Mouse (Mus musculus) intestine, embryonic 16.5 days (tissue): ENCODE data around the gene Cpne7. TPM values are rescaled to one million over a fixed set of nuclear protein-coding genes. Genes with fewer than 3 reads are reported as not detected.
"Not testable (repeated sequence)": the region's sequence is repeated elsewhere in the genome, so short reads cannot be mapped to it uniquely, and the experiment has no call there.

ENCODE experiments used
- ATAC-seq: fragments of 200-750 bp; cut with Nextera tagmentation; 2 replicates; pipeline ENCODE4 v1.8.0; 2017; ENCODE audit warnings: moderate TSS enrichment, moderate library complexity
- H3K27ac ChIP-seq: fragments of 300-500 bp; sonication (generic); 2 replicates; pipeline ENCODE4 v1.5.1; 2014; ENCODE audit warnings: mild to moderate bottlenecking, low read length
- H3K27me3 ChIP-seq: fragments of 300-500 bp; sonication (generic); replicated peaks from 2 replicates; pipeline ENCODE4 v1.6.1; 2014; ENCODE audit warnings: low read length, control low read depth, mixed read lengths; ENCODE audit not compliant: control insufficient read depth, insufficient read depth
- H3K36me3 ChIP-seq: fragments of 300-500 bp; sonication (generic); 2 replicates; pipeline ENCODE4 v1.6.1; 2014; ENCODE audit warnings: low read length, control low read depth; ENCODE audit not compliant: control insufficient read depth, insufficient read depth
- H3K4me1 ChIP-seq: fragments of 300-500 bp; sonication (generic); 2 replicates; pipeline ENCODE4 v1.6.1; 2014; ENCODE audit warnings: low read length, control low read depth, mixed read lengths; ENCODE audit not compliant: control insufficient read depth, insufficient read depth
- H3K4me2 ChIP-seq: fragments of 300-500 bp; sonication (generic); 2 replicates; pipeline ENCODE4 v1.6.1; 2014; ENCODE audit warnings: low read depth, low read length, control low read depth
- H3K4me3 ChIP-seq: fragments of 300-500 bp; sonication (generic); 2 replicates; pipeline ENCODE4 v1.5.1; 2014; ENCODE audit warnings: mild to moderate bottlenecking, low read length
- H3K9ac ChIP-seq: fragments of 300-500 bp; sonication (generic); 2 replicates; pipeline ENCODE4 v1.6.1; 2014; ENCODE audit warnings: low read depth, low read length
- H3K9me3 ChIP-seq: fragments of 300-500 bp; sonication (generic); 2 replicates; pipeline ENCODE4 v1.6.1; 2016; ENCODE audit warnings: low read length, control low read depth; ENCODE audit not compliant: control insufficient read depth
- WGBS: fragments of 180-500 bp; shearing (Covaris S2); extraction: QIAGEN DNeasy Blood & Tissue Kit; methylation state at CpG from one replicate; pipeline ENCODE4 v1.1.7; 2014; 5-methylcytosine and 5-hydroxymethylcytosine counted together
- polyA plus RNA-seq: library from polyadenylated mRNA; unstranded; fragments of >200 nt; fragmentation: Nextera tagmentation; extraction: Ambion mirVana; gene quantifications from 2 replicates; pipeline ENCODE4 v1.2.1, GENCODE M21; 2015

Cpne7 gene
- polyA plus RNA-seq, 1 experiment from 2014 or later = 0.78 TPM

DNA sequence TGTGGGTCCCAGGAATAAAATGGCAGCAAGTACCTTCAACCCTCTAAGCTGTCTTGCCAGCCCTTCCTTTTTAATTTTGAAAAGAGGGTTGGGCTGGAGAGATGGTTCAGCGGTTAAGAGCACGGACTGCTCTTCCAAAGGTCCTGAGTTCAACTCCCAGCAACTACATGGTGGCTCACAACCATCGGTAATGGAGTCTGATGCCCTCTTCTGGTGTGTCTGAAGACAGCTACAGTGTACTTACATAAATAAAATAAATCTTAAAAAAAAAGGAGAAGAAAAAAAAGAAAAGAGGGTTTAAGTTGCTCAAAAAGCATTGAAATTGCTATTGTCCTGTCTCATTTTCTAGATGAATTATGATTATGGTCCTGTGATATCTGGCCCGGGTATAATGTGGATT is 15.9 kb upstream of the Cpne7 start:
- no peak overlapping the region for H3K27ac ChIP-seq
- H3K27me3 ChIP-seq = no peaks in the 10 kb centered on the region
- H3K4me3 ChIP-seq = no peak overlapping the region; the same call in 1 of the 2 replicates
- 71% methylated on average over 4 of the region's 4 CpGs for WGBS
- no peak for ATAC-seq
- no peaks in the 10 kb centered on the region for H3K9me3 ChIP-seq
- H3K9ac ChIP-seq = no peak overlapping the region; the same call in 1 of the 2 replicates
- H3K4me1 ChIP-seq = peaks cover 14% of the 10 kb centered on the region
- no peak overlapping the region for H3K4me2 ChIP-seq
- H3K36me3 ChIP-seq = peaks cover 12% of the 10 kb centered on the region

DNA sequence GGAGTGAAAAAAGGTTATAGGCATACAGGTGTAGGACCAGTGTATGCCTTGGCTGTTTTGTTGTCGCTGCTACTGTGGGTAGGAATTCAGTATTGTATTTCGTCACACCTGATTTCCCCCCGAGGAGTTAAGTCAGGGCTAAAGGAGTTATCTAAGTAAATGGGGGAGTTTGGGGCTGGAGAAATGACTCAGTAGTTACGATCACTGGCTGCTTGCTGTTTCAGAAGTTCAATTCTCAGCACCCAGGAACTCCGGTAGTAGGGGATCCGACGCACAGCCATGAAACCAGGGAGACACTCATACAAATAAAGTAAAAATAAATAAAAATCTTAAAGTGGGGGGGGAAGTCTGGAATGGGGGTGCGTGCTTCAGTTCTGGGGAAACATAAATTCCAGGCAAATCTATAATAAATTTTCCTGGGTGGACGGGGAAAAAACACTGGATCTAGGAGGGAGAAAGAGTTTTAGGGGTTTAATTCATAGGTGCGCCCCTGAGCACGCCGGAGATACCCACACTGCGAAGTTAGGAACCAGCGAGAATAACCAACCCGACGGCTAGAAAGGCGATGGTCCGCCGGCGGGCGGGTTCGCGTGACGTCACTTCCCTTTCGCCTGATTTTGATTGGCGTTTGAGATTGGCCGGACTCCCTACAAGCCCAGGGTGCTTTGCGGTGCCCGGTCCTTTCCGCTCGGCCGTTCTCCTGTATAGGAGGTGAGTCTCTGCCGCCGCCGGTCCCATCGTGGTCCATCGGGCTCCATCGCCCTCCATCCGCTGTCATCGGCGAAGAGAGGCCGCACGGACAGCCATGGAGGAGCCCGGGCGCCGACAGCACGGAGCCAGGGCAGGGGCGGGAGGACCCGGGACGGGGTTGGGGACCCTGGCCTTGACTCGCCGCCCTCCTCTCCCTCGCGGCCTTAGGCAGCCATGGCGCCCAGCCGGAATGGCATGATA is 15.2 kb upstream of the Cpne7 start, which contains the start of gene Rpl13:
Gene Rpl13 (plus strand): TSS at position 616 of the 951 bp plus-strand sequence.
- Histone ChIP-seq H3K36me3 (peaks cover 12% of the 10 kb centered on the region), H3K9ac (peak within 1 kb of the TSS; percentile 95), H3K4me2 (peak within 1 kb of the TSS; percentile 79), H3K4me3 (peak within 1 kb of the TSS; percentile 81), H3K9me3 (no peaks in the 10 kb centered on the region), H3K4me1 (peaks cover 14% of the 10 kb centered on the region), H3K27ac (peak within 1 kb of the TSS; percentile 91), H3K27me3 (no peaks in the 10 kb centered on the region)
- WGBS = under 1% methylated on average over 53 of the region's 56 CpGs
- peak; percentile 97 for ATAC-seq

DNA sequence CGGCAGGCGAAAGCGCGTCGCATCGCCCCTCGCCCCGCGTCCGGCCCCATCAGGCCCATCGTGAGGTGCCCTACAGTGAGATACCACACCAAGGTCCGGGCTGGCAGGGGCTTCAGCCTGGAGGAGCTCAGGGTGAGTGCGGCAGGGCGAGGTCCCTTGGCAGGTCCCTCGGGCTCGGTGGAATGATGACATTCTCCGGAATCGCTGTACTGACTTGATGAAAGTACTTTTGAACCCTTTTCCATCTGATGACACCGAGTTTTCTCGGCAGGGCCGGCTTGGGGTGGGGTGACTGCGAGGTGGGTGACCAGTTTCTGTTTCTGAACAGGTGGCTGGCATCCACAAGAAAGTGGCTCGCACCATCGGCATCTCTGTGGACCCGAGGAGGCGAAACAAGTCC is 14.3 kb upstream of the Cpne7 start:
- peaks cover 12% of the 10 kb centered on the region for H3K36me3 ChIP-seq
- H3K9me3 ChIP-seq, H3K27me3 ChIP-seq: not testable (repeated sequence)
- WGBS = under 1% methylated on average over 26 of the region's 26 CpGs
- 0 out of 2 replicates have a peak, but pooled peaks have one; percentile 2 for ATAC-seq
- peak overlapping the region; percentile 95 for H3K9ac ChIP-seq
- peaks cover 14% of the 10 kb centered on the region for H3K4me1 ChIP-seq
- H3K27ac ChIP-seq = peak overlapping the region; percentile 91
- H3K4me2 ChIP-seq = peak overlapping the region; percentile 79
- H3K4me3 ChIP-seq = peak overlapping the region; percentile 81

DNA sequence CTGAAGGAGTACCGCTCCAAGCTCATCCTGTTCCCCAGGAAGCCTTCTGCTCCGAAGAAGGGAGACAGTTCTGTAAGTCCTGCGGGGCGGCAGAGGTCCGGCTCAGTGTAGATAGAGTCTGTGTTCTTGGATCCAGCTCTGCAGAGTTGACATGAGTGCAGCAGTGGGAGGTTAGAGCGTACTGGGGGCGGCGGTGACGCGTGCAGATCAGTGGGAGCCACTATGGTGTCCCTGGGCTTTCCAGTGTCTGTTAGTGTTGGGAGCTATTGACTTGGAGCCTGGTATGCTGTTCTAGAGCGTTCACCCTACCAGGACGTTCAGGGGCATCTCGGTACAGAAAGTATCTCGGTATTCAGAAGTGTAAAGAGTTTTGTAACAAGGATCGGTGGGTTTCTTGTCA is 13.9 kb upstream of the Cpne7 start:
- H3K27ac ChIP-seq = peak overlapping the region; percentile 91
- H3K9ac ChIP-seq = peak overlapping the region; percentile 95
- no peaks in the 10 kb centered on the region for H3K27me3 ChIP-seq
- peak overlapping the region; percentile 81 for H3K4me3 ChIP-seq
- WGBS = 14% methylated on average over 14 of the region's 15 CpGs
- no peak for ATAC-seq
- H3K36me3 ChIP-seq = peaks cover 12% of the 10 kb centered on the region
- peak overlapping the region; percentile 79 for H3K4me2 ChIP-seq
- no peaks in the 10 kb centered on the region for H3K9me3 ChIP-seq
- H3K4me1 ChIP-seq = peaks cover 14% of the 10 kb centered on the region

DNA sequence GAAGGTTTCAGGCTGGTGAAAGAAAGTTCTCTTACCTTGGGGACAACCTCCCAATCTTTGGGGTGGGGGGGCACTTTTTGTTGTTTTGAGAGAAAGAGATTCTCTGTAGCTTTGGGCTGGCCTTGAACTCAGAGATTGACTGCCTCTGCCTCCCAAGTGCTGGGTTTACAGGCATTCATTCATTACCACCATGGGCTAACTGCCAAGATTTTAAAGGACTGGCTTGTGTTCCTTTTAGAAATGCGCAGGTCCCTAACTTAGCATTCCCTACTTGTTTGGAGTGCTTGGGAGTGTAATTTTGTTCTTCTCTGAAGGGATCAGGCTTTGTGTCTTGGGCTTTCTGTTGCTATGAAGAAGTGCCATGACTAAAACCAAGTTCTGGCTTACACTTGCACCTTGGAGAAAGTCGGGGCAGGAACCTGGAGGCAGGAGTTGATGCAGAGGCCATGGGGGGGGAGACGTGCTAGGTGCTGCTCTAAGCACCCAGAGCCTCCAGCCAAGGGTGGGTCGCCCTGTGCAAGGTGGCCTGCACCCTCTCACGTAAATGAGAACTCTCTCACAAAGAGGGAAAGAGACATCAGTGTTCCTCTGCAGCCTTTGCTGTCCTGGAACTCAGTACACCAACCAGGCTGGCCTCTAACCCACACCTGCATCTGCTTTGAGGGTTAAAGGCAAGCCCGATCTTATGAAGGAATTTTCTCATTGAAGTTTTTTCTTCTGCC is 13.0 kb upstream of the Cpne7 start:
- Histone ChIP-seq H3K4me3 (peak overlapping the region; percentile 81), H3K9ac (peak overlapping the region; percentile 95), H3K27me3 (no peaks in the 10 kb centered on the region), H3K27ac (no peak overlapping the region), H3K4me2 (peak overlapping the region; percentile 79), H3K4me1 (peaks cover 14% of the 10 kb centered on the region), H3K36me3 (peaks cover 12% of the 10 kb centered on the region), H3K9me3 (no peaks in the 10 kb centered on the region)
- ATAC-seq = no peak
- 74% methylated on average over 6 of the region's 6 CpGs for WGBS

DNA sequence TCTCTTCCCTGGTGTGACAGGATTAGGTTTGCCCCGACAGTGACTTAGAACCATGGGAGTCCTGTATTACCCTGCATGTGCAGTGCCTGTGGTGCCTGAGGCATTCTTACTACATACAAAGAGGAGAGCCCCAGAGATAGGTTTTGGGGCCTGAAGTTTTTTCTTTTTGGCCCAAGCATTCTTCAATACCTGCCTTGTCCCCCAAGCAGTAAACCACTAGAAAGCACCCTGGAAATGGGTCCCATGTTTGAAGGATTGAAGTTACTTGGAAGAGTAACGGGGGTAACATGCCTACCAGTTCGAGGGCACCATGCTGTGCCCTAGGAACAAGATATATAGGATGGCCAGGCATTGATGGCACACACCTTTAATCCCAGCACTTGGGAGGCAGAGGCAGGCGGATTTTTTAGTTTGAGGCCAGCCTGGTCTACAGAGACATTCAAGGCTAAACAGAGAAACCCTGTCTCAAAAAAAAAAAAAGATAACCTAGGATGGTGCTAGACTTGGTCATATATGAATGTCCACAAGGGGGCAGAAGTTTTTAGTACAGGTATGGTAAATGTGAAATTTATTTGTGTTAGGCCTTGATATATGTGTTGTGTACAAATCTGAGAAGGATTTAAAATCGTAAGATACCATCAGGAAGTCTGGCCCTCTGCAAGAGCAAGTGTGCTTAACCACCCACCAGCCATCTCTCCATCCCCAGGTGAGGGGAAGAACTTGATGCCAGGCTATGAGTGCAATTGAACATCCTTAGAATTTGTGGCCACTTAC is 11.4 kb upstream of the Cpne7 start:
- peaks cover 14% of the 10 kb centered on the region for H3K4me1 ChIP-seq
- ATAC-seq = no peak
- WGBS = 70% methylated on average over 5 of the region's 5 CpGs

DNA sequence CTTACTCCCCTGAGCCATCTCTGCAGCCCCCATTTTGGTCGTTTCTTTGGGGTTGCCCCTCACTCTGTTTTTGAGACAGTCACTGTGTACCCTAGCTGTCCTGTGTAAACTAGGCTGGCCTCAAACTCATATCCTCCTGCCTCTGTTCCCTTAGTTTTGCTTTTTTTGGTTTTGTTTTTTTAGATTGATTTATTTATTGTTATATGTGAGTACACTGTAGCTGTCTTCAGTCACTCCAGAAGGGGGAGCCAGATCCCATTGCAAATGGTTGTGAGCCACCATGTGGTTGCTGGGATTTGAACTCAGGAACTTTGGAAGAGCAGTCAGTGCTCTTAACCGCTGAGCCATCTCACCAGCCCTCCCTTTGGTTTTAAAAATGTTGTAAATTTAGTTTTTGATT is 10.6 kb upstream of the Cpne7 start:
- Histone ChIP-seq H3K27ac (no peak overlapping the region), H3K9me3 (no peaks in the 10 kb centered on the region), H3K27me3 (no peaks in the 10 kb centered on the region), H3K36me3 (peaks cover 12% of the 10 kb centered on the region), H3K4me3 (no peak overlapping the region), H3K4me2 (no peak overlapping the region), H3K4me1 (peaks cover 14% of the 10 kb centered on the region), H3K9ac (no peak overlapping the region)
- no peak for ATAC-seq
- WGBS = 55% methylated on average over 2 of the region's 2 CpGs

More for the DNA sequence above, 11.4 kb upstream of the Cpne7 start:
- Histone ChIP-seq H3K27me3 (no peaks in the 10 kb centered on the region), H3K9ac (no peak overlapping the region), H3K36me3 (peaks cover 12% of the 10 kb centered on the region), H3K4me3 (no peak overlapping the region), H3K4me2 (no peak overlapping the region), H3K27ac (no peak overlapping the region), H3K9me3 (no peaks in the 10 kb centered on the region)

DNA sequence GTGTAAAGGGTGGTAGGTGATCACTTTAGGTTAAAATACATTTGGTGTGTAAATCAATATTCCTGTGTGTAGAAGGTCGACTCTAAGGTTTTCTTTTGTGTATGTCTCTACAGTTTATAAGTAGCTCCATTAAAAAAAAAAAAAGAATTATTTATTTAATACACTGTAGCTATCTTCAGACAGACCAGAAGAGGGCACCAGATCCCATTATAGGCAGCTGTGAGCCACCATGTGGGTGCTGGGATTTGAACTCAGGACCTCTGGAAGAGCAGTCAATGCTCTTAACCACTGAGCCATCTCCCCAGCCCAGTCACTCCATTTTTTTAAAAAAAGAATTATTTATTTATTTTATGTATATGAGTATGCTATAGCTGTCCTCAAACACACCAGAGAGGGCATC is 9.2 kb upstream of the Cpne7 start:
- WGBS = 67% methylated on average over 1 of the region's 1 CpGs
- no peak overlapping the region for H3K4me3 ChIP-seq
- H3K36me3 ChIP-seq = peaks cover 12% of the 10 kb centered on the region
- H3K27ac ChIP-seq = no peak overlapping the region
- H3K9me3 ChIP-seq = no peaks in the 10 kb centered on the region
- ATAC-seq = no peak
- H3K4me1 ChIP-seq = peaks cover 14% of the 10 kb centered on the region
- H3K4me2 ChIP-seq = no peak overlapping the region
- H3K27me3 ChIP-seq = no peaks in the 10 kb centered on the region
- H3K9ac ChIP-seq = no peak overlapping the region

DNA sequence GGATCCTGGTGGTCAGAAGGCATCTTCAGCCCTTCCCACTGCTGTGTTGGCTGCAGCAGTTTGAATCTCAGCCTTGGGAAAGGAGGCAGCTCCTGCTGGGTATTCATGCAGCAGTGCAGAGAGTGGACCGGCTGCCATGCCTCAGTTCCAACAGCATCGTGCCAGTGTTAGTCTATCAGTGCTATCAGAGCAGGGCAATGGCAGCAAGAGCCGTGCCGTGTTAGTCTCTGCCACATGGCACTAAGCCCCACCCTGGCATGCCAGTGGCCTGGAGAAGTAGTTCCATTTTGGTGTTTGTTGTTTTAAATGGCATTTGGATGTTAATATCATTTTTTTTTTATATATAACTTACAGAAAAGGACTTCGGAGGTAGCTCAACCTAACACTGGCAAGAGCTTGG is 8.2 kb upstream of the Cpne7 start:
- Histone ChIP-seq H3K4me2 (no peak overlapping the region), H3K36me3 (peaks cover 10% of the 10 kb centered on the region), H3K9me3 (no peaks in the 10 kb centered on the region), H3K4me1 (peaks cover 6% of the 10 kb centered on the region), H3K27ac (no peak overlapping the region), H3K9ac (no peak overlapping the region), H3K4me3 (no peak overlapping the region), H3K27me3 (no peaks in the 10 kb centered on the region)
- 82% methylated on average over 5 of the region's 5 CpGs for whole genome bisulfite sequencing
- no peak for ATAC-seq
